Mouse (Mus musculus): Measurements from ENCODE around the gene Med26.
A peak's percentile ranks its signal among the peaks of the same experiment; 100 is the strongest.

Med26 gene

GRCm38 (mm10) chr8:72487014-72487413 is 61.1 kb downstream of the Med26 start:
- no peak for DNase-seq

GRCm38 (mm10) chr8:72485456-72486199 is 62.4 kb downstream of the Med26 start:
- DNase-seq, result peak; percentile 37 to 63

- DNase-seq, result peak; percentile 97 to 98
These were observed 73.1 kb downstream of the Med26 start, which contains the start of gene Cherp for GRCm38 (mm10) chr8:72474826-72475546. Gene Cherp, minus strand, starts transcription at chr8:72475226.

GRCm38 (mm10) chr8:72470684-72471083 is 77.4 kb downstream of the Med26 start:
- peak; percentile 20 to 68 for DNase-seq

GRCm38 (mm10) chr8:72469984-72470383 is 78.1 kb downstream of the Med26 start:
- no peak for DNase-seq

GRCm38 (mm10) chr8:72469243-72469642 is 78.8 kb downstream of the Med26 start:
- peak; percentile 48 to 66 for DNase-seq

- DNase-seq, result no peak
These were observed 83.9 kb downstream of the Med26 start for GRCm38 (mm10) chr8:72464211-72464610.

- no peak for DNase-seq
These were observed 88.1 kb downstream of the Med26 start for GRCm38 (mm10) chr8:72459881-72460533.

GRCm38 (mm10) chr8:72458457-72458856 is 89.6 kb downstream of the Med26 start:
- no peak for DNase-seq

GRCm38 (mm10) chr8:72457806-72458205 is 90.3 kb downstream of the Med26 start:
- DNase-seq, result no peak

- no peak for DNase-seq
These were observed 92.8 kb downstream of the Med26 start for GRCm38 (mm10) chr8:72455317-72455716.

- DNase-seq, result no peak
These were observed 94.2 kb downstream of the Med26 start for GRCm38 (mm10) chr8:72453904-72454303.

GRCm38 (mm10) chr8:72451516-72451915 is 96.6 kb downstream of the Med26 start:
- DNase-seq, result no peak

- no peak for DNase-seq
These were observed 103.0 kb downstream of the Med26 start for GRCm38 (mm10) chr8:72445071-72445470.

All from kidney, postnatal 36 days (tissue).